Mouse (Mus musculus) midbrain, embryonic 11.5 days (tissue): ENCODE measurements around the gene Rps29. TPM values are rescaled to one million over a fixed set of nuclear protein-coding genes. Genes with fewer than 3 reads are reported as not detected.
A peak's percentile ranks its signal among the peaks of the same experiment; 100 is the strongest.
"Not testable (repeated sequence)": the region's sequence is repeated elsewhere in the genome, so short reads cannot be mapped to it uniquely, and the experiment has no call there.

Experiments used
- ATAC-seq: fragments of 200-750 bp; cut with Nextera tagmentation; 2 replicates; pipeline ENCODE4 v1.8.0; 2017; ENCODE audit warnings: moderate TSS enrichment, moderate library complexity; ENCODE audit not compliant: low FRiP score
- DNase-seq: peaks from one replicate; pipeline ENCODE4 v3.0.0; 2015; ENCODE audit warnings: low spot score; ENCODE audit errors: missing footprints
- H3K27ac ChIP-seq: fragments of 300-500 bp; sonication (generic); 2 replicates; pipeline ENCODE4 v1.5.1; 2014; ENCODE audit warnings: low read depth, low read length
- H3K27me3 ChIP-seq: fragments of 300-500 bp; sonication (generic); 2 replicates; pipeline ENCODE4 v1.6.1; 2014; ENCODE audit warnings: mild to moderate bottlenecking, low read length, moderate library complexity, mixed read lengths; ENCODE audit not compliant: control insufficient read depth, insufficient read depth
- H3K36me3 ChIP-seq: fragments of 300-500 bp; sonication (generic); 2 replicates; pipeline ENCODE4 v1.6.1; 2014; ENCODE audit warnings: mild to moderate bottlenecking, low read length, moderate library complexity, mixed read lengths; ENCODE audit not compliant: control insufficient read depth, insufficient read depth
- H3K4me1 ChIP-seq: fragments of 300-500 bp; sonication (generic); 2 replicates; pipeline ENCODE4 v1.6.1; 2014; ENCODE audit warnings: low read length; ENCODE audit not compliant: control insufficient read depth, insufficient read depth
- H3K4me2 ChIP-seq: fragments of 300-500 bp; sonication (generic); 2 replicates; pipeline ENCODE4 v1.6.1; 2014; ENCODE audit warnings: mild to moderate bottlenecking, moderate library complexity
- H3K4me3 ChIP-seq: fragments of 300-500 bp; sonication (generic); 2 replicates; pipeline ENCODE4 v1.5.1; 2014; ENCODE audit warnings: low read depth, low read length
- H3K9ac ChIP-seq: fragments of 300-500 bp; sonication (generic); 2 replicates; pipeline ENCODE4 v1.6.1; 2014; ENCODE audit warnings: low read length
- H3K9me3 ChIP-seq: fragments of 300-500 bp; sonication (generic); 2 replicates; pipeline ENCODE4 v1.6.1; 2016; ENCODE audit warnings: low read length; ENCODE audit not compliant: control insufficient read depth
- WGBS: fragments of 180-500 bp; shearing (Covaris S2); extraction: QIAGEN DNeasy Blood & Tissue Kit; methylation state at CpG from one replicate; pipeline ENCODE4 v1.1.7; 2014; 5-methylcytosine and 5-hydroxymethylcytosine counted together
- polyA plus RNA-seq: library from polyadenylated mRNA; unstranded; fragments of >200 nt; fragmentation: Nextera tagmentation; extraction: Ambion mirVana; gene quantifications from 2 replicates; pipeline ENCODE4 v1.2.1, GENCODE M21; 2014

Gene Rps29
- polyA plus RNA-seq, 1 experiment from 2014 or later, result 1,438 TPM

DNA sequence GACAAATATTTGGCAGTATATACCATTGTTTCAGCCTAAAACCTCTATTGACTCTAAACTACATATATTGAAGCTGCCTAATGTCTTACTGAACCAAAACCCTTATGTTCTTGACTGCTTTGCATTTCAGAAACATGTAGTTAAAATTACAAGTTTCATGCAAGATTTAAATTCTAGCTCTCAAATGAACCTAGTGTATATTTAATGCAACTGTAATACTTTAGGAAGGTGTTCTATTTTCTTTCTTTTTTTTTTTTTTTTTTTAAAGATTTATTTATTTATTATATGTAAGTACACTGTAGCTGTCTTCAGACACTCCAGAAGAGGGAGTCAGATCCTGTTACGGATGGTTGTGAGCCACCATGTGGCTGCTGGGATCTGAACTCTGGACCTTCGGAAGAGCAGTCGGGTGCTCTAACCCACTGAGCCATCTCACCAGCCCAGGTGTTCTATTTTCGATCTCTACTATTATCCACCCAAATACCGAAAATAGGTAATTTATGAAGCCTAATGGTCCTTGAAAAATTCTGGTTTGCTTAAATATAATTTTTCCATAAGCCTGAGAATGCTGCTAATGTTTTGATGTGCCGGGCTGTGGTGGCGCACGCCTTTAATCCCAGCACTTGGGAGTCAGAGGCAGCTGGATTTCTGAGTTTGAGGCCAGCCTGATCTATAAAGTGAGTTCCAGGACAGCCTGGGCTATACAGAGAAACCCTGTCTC is 8.0 kb upstream of the Rps29 start:
- peak; percentile 69 for DNase-seq
- not testable (repeated sequence) for H3K4me1 ChIP-seq, H3K27ac ChIP-seq, ATAC-seq, H3K36me3 ChIP-seq, H3K4me3 ChIP-seq, H3K27me3 ChIP-seq, H3K9ac ChIP-seq, H3K4me2 ChIP-seq, H3K9me3 ChIP-seq
- 61% methylated on average over 8 of the region's 8 CpGs for WGBS

DNA sequence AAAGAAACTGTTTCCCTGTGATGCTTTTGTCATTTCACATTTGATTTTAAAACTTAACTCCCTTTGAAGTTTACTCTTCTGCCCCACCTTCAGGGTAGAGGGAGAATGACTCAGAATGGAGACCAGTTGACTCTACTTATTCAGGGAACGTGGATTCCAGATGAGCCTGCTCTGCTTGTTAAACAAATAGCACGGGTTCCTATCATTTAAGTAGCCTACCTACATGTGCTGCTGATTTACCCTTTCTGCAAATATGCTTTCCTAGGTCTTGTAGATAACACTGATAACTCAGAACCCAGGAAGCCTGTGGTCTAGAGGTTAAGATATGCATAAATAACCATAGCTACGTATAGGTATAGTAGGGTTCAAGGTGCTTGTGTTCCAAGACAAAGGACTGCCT is 5.9 kb upstream of the Rps29 start:
- H3K36me3 ChIP-seq, result no peaks in the 10 kb centered on the region
- 65% methylated on average over 3 of the region's 3 CpGs for WGBS

GRCm38 (mm10) chr12:69163586-69163985 is 4.6 kb upstream of the Rps29 start:
- H3K4me3 ChIP-seq, H3K36me3 ChIP-seq, H3K9me3 ChIP-seq, H3K27me3 ChIP-seq, H3K27ac ChIP-seq, H3K9ac ChIP-seq, H3K4me2 ChIP-seq, ATAC-seq, H3K4me1 ChIP-seq: not testable (repeated sequence)
- peak; percentile 53 for DNase-seq
- WGBS, result 86% methylated on average over 4 of the region's 4 CpGs

More for the DNA sequence above, 5.9 kb upstream of the Rps29 start:
- Histone ChIP-seq H3K4me1 (peaks cover 4% of the 10 kb centered on the region; the same call in 1 of the 2 replicates), H3K4me3 (no peak overlapping the region), H3K9ac (no peak overlapping the region), H3K27ac (no peak overlapping the region), H3K27me3 (no peaks in the 10 kb centered on the region), H3K4me2 (no peak overlapping the region), H3K9me3 (no peaks in the 10 kb centered on the region)
- DNase-seq (peak; percentile 47), ATAC-seq (no peak)

GRCm38 (mm10) chr12:69160677-69161076 is 1.7 kb upstream of the Rps29 start:
- not testable (repeated sequence) for H3K27ac ChIP-seq, H3K9ac ChIP-seq, H3K4me2 ChIP-seq, H3K9me3 ChIP-seq, H3K4me3 ChIP-seq, DNase-seq, ATAC-seq, H3K36me3 ChIP-seq, H3K4me1 ChIP-seq, H3K27me3 ChIP-seq
- 75% methylated on average over 2 of the region's 2 CpGs for WGBS

- no peaks in the 10 kb centered on the region for H3K27me3 ChIP-seq
- H3K27ac ChIP-seq, result no peak overlapping the region
- ATAC-seq (no peak; the same call in 1 of the 2 replicates), DNase-seq (peak; percentile 97)
- no peak overlapping the region for H3K9ac ChIP-seq
- H3K9me3 ChIP-seq, result no peaks in the 10 kb centered on the region
- WGBS, result 8% methylated on average over 9 of the region's 9 CpGs
- no peak overlapping the region for H3K4me3 ChIP-seq
- H3K4me1 ChIP-seq, result peaks cover 3% of the 10 kb centered on the region; the same call in 1 of the 2 replicates
- no peak overlapping the region; the same call in 1 of the 2 replicates for H3K4me2 ChIP-seq
- no peaks in the 10 kb centered on the region; the same call in 1 of the 2 replicates for H3K36me3 ChIP-seq
Measured at GRCm38 (mm10) chr12:69159578-69159940, 573 bp upstream of the Rps29 start.

DNA sequence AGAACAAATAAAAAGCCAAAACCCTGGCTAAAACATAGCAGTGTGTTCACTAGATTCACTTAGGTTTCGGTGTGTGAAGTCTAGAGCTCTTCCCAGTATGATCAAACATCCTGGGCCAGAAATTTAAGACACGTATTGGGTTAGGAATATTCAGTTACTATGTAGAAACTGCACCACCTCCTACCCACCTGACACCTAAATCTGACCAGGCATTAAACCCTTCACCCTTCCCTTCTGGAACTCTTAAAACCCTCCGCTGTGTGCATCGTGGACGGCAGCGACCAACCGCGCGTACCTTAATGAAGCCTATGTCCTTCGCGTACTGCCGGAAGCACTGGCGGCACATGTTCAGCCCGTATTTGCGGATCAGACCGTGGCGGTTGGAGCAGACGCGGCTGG is 621 bp downstream of the Rps29 start:
- under 1% methylated on average over 19 of the region's 19 CpGs for WGBS
- Histone ChIP-seq H3K4me3 (peak overlapping the region; percentile 71), H3K4me1 (peaks cover 3% of the 10 kb centered on the region; the same call in 1 of the 2 replicates), H3K4me2 (peak overlapping the region; percentile 53), H3K9ac (peak overlapping the region; percentile 93), H3K27me3 (no peaks in the 10 kb centered on the region), H3K36me3 (no peaks in the 10 kb centered on the region; the same call in 1 of the 2 replicates), H3K27ac (peak overlapping the region; percentile 83), H3K9me3 (no peaks in the 10 kb centered on the region)
- ATAC-seq, result no peak
- DNase-seq, result no peak

GRCm38 (mm10) chr12:69157107-69157506 is 1.9 kb downstream of the Rps29 start:
- no peaks in the 10 kb centered on the region; the same call in 1 of the 2 replicates for H3K36me3 ChIP-seq
- H3K4me2 ChIP-seq, result no peak overlapping the region
- H3K4me1 ChIP-seq, result peaks cover 3% of the 10 kb centered on the region; the same call in 1 of the 2 replicates
- 100% methylated on average over 2 of the region's 2 CpGs for WGBS
- no peaks in the 10 kb centered on the region for H3K27me3 ChIP-seq
- no peaks in the 10 kb centered on the region for H3K9me3 ChIP-seq
- no peak overlapping the region for H3K9ac ChIP-seq
- H3K4me3 ChIP-seq, result no peak overlapping the region
- DNase-seq (no peak), ATAC-seq (no peak)
- H3K27ac ChIP-seq, result no peak overlapping the region

DNA sequence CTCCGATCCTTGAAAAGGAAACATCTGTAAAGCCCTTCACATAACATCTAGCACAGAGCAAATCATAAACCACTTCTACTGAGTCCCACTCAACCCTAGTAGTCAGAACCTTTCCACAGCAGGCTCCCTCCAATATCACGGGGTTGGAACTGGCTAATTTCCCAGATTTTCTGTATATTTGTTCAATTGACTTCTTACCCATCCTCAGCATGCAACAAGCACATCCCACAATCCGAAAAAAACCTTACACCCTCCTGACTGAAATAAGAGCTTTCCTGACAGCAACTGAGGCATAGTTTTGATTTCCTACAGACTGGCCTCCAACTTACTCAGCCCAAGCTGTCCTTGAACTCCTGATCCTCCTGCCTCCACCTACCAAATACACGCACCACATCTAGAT is 2.5 kb downstream of the Rps29 start:
- no peak overlapping the region for H3K9ac ChIP-seq
- peaks cover 3% of the 10 kb centered on the region; the same call in 1 of the 2 replicates for H3K4me1 ChIP-seq
- ATAC-seq, result no peak
- WGBS, result 91% methylated on average over 4 of the region's 4 CpGs
- H3K27me3 ChIP-seq, result no peaks in the 10 kb centered on the region
- H3K27ac ChIP-seq, result no peak overlapping the region
- H3K4me3 ChIP-seq, result no peak overlapping the region
- no peak overlapping the region for H3K4me2 ChIP-seq
- H3K9me3 ChIP-seq, result no peaks in the 10 kb centered on the region
- no peaks in the 10 kb centered on the region; the same call in 1 of the 2 replicates for H3K36me3 ChIP-seq
- DNase-seq, result no peak

- no peak overlapping the region for H3K9ac ChIP-seq
- H3K27me3 ChIP-seq, result no peaks in the 10 kb centered on the region
- DNase-seq (no peak), ATAC-seq (no peak)
- no peaks in the 10 kb centered on the region for H3K9me3 ChIP-seq
- WGBS, result 81% methylated on average over 2 of the region's 2 CpGs
- H3K4me1 ChIP-seq, result peaks cover 3% of the 10 kb centered on the region; the same call in 1 of the 2 replicates
- H3K36me3 ChIP-seq, result no peaks in the 10 kb centered on the region; the same call in 1 of the 2 replicates
- H3K4me3 ChIP-seq, result no peak overlapping the region
- no peak overlapping the region for H3K4me2 ChIP-seq
- no peak overlapping the region for H3K27ac ChIP-seq
Measured at GRCm38 (mm10) chr12:69155923-69156322, 3.1 kb downstream of the Rps29 start.
